Mouse (Mus musculus) MEL (cell line): Measurements from ENCODE around the gene Cracr2a. TPM values are rescaled to one million over a fixed set of nuclear protein-coding genes. Genes with fewer than 3 reads are reported as not detected.

Source experiments
- DNase-seq: peaks from one replicate; pipeline ENCODE4 v3.0.0; 2011; ENCODE audit warnings: low read depth, low spot score
- H3K27ac ChIP-seq: 2 replicates; pipeline ENCODE4 v1.5.1; 2012; ENCODE audit warnings: low read depth, mild to moderate bottlenecking, control low read depth, low read length, moderate library complexity; ENCODE audit not compliant: control insufficient read depth
- H3K27me3 ChIP-seq, 2 experiments: fragments of 150-350 bp in 1 of 2; sonication (generic) in 1 of 2; 2 replicates each; pipeline ENCODE4 v1.6.1; 2012; ENCODE audit warnings: low read length in 2 of 2, mild to moderate bottlenecking in 2 of 2, improper control_type of control experiment in 1 of 2, moderate library complexity in 1 of 2; ENCODE audit not compliant: insufficient read depth in 2 of 2, control insufficient read depth in 1 of 2
- H3K36me3 ChIP-seq, 2 experiments: 2 replicates each; pipeline ENCODE4 v1.6.1; 2012 to 2014; ENCODE audit warnings: low read length in 2 of 2, improper control_type of control experiment in 1 of 2, inconsistent platforms in 1 of 2, mild to moderate bottlenecking in 1 of 2; ENCODE audit not compliant: insufficient read depth in 2 of 2, control insufficient read depth in 1 of 2
- H3K4me1 ChIP-seq, 2 experiments: fragments of 150-350 bp in 1 of 2; sonication (generic) in 1 of 2; 2 replicates each; pipeline ENCODE4 v1.6.1; 2012; ENCODE audit warnings: low read length in 2 of 2, improper control_type of control experiment in 1 of 2, mild to moderate bottlenecking in 1 of 2; ENCODE audit not compliant: insufficient read depth in 2 of 2, control insufficient read depth in 1 of 2
- H3K4me3 ChIP-seq, 2 experiments: fragments of 150-350 bp in 1 of 2; sonication (generic) in 1 of 2; 2 replicates each; pipeline ENCODE4 v1.5.1; 2012; ENCODE audit warnings: low read depth in 2 of 2, low read length in 2 of 2, mild to moderate bottlenecking in 2 of 2, moderate library complexity in 2 of 2, control low read depth in 1 of 2, improper control_type of control experiment in 1 of 2; ENCODE audit not compliant: control insufficient read depth in 1 of 2, insufficient read depth in 1 of 2
- H3K79me2 ChIP-seq: 2 replicates; pipeline ENCODE4 v1.6.1; 2012; ENCODE audit warnings: mild to moderate bottlenecking, low read length, moderate library complexity; ENCODE audit not compliant: control insufficient read depth, poor library complexity, insufficient read depth
- H3K9ac ChIP-seq: 2 replicates; pipeline ENCODE4 v1.6.1; 2012; ENCODE audit warnings: low read depth, mild to moderate bottlenecking, control low read depth, low read length, moderate library complexity; ENCODE audit not compliant: control insufficient read depth, poor library complexity, severe bottlenecking
- H3K9me3 ChIP-seq: fragments of 150-350 bp; sonication (generic); replicated peaks from 2 replicates; pipeline ENCODE4 v1.6.1; 2012; ENCODE audit warnings: mild to moderate bottlenecking, low read length, improper control_type of control experiment, moderate library complexity; ENCODE audit not compliant: insufficient read depth
- CHD1 ChIP-seq: IDR thresholded peaks from 2 replicates; pipeline ENCODE4 v1.6.1; 2012; ENCODE audit warnings: low read depth, mild to moderate bottlenecking, inconsistent platforms, low read length, improper control_type of control experiment
- CHD2 ChIP-seq: IDR thresholded peaks from 2 replicates; pipeline ENCODE4 v1.6.1; 2011; ENCODE audit warnings: low read length, improper control_type of control experiment
- CTCF ChIP-seq, 3 experiments: IDR thresholded peaks in 2 of 3; conservative IDR thresholded peaks in 1 of 3; 2 replicates each; pipeline ENCODE4 v1.5.1; 2011 to 2012; ENCODE audit warnings: low read length in 3 of 3, low read depth in 2 of 3, mild to moderate bottlenecking in 2 of 3, improper control_type of control experiment in 1 of 3, inconsistent platforms in 1 of 3, mixed read lengths in 1 of 3, moderate library complexity in 1 of 3; ENCODE audit not compliant: control insufficient read depth in 1 of 3, insufficient read depth in 1 of 3, poor library complexity in 1 of 3, severe bottlenecking in 1 of 3
- E2F4 ChIP-seq: IDR thresholded peaks from 2 replicates; pipeline ENCODE4 v1.6.1; 2011; ENCODE audit warnings: low read depth, low read length, improper control_type of control experiment, borderline replicate concordance
- ELF1 ChIP-seq: IDR thresholded peaks from 2 replicates; pipeline ENCODE4 v1.6.1; 2014; ENCODE audit warnings: low read depth, mild to moderate bottlenecking, inconsistent platforms, low read length, improper control_type of control experiment, moderate library complexity
- GABPA ChIP-seq: IDR thresholded peaks from 2 replicates; pipeline ENCODE4 v1.6.1; 2012; ENCODE audit warnings: low read depth, mild to moderate bottlenecking, inconsistent platforms, low read length, improper control_type of control experiment, moderate library complexity
- GATA1 ChIP-seq: IDR thresholded peaks from 2 replicates; pipeline ENCODE4 v1.6.1; 2011; ENCODE audit warnings: low read depth, low read length, improper control_type of control experiment
- KAT2A ChIP-seq: conservative IDR thresholded peaks from 2 replicates; pipeline ENCODE4 v1.6.1; 2012; ENCODE audit warnings: low read depth, low read length, improper control_type of control experiment, inconsistent platforms
- MAX ChIP-seq: IDR thresholded peaks from 2 replicates; pipeline ENCODE4 v1.6.1; 2011; ENCODE audit warnings: low read length, improper control_type of control experiment
- POLR2A ChIP-seq, 2 experiments: IDR thresholded peaks; 2 replicates each; pipeline ENCODE4 v1.6.1; 2011 to 2012; ENCODE audit warnings: low read length in 2 of 2, mild to moderate bottlenecking in 2 of 2, control low read depth in 1 of 2, improper control_type of control experiment in 1 of 2, low read depth in 1 of 2, moderate library complexity in 1 of 2; ENCODE audit not compliant: control insufficient read depth in 1 of 2, insufficient read depth in 1 of 2, poor library complexity in 1 of 2
- POLR2AphosphoS5 ChIP-seq: IDR thresholded peaks from 2 replicates; pipeline ENCODE4 v1.6.1; 2012; ENCODE audit warnings: low read depth, borderline replicate concordance, mild to moderate bottlenecking, inconsistent platforms, low read length, moderate library complexity, mixed read lengths
- RAD21 ChIP-seq: IDR thresholded peaks from 2 replicates; pipeline ENCODE4 v1.6.1; 2011; ENCODE audit warnings: mild to moderate bottlenecking, low read depth, low read length, improper control_type of control experiment
- SIN3A ChIP-seq: IDR thresholded peaks from 2 replicates; pipeline ENCODE4 v1.6.1; 2012; ENCODE audit warnings: low read length, improper control_type of control experiment, inconsistent platforms
- TAL1 ChIP-seq: IDR thresholded peaks from 2 replicates; pipeline ENCODE4 v1.6.1; 2012; ENCODE audit warnings: mild to moderate bottlenecking, inconsistent platforms, low read length, moderate library complexity, mixed read lengths
- TCF12 ChIP-seq: IDR thresholded peaks from 2 replicates; pipeline ENCODE4 v1.6.1; 2014; ENCODE audit warnings: low read depth, mild to moderate bottlenecking, inconsistent platforms, low read length, improper control_type of control experiment, moderate library complexity
- UBTF ChIP-seq: IDR thresholded peaks from 2 replicates; pipeline ENCODE4 v1.6.1; 2012; ENCODE audit warnings: low read depth, mild to moderate bottlenecking, inconsistent platforms, low read length, improper control_type of control experiment, moderate library complexity, borderline replicate concordance; ENCODE audit not compliant: insufficient read depth
- USF1 ChIP-seq: IDR thresholded peaks from 2 replicates; pipeline ENCODE4 v1.6.1; 2014; ENCODE audit warnings: low read depth, mild to moderate bottlenecking, inconsistent platforms, low read length, improper control_type of control experiment, moderate library complexity
- ZMIZ1 ChIP-seq: IDR thresholded peaks from 2 replicates; pipeline ENCODE4 v1.6.1; 2012; ENCODE audit warnings: low read depth, mild to moderate bottlenecking, inconsistent platforms, low read length, improper control_type of control experiment, moderate library complexity
- ZNF384 ChIP-seq: IDR thresholded peaks from 2 replicates; pipeline ENCODE4 v1.6.1; 2012; ENCODE audit warnings: low read depth, mild to moderate bottlenecking, inconsistent platforms, low read length, improper control_type of control experiment
- polyA plus RNA-seq, 2 experiments: library from polyadenylated mRNA; stranded (reverse) in 1 of 2; unstranded in 1 of 2; fragments of >175 nt in 1 of 2; fragments of >200 nt in 1 of 2; gene quantifications; 2 replicates each; pipeline versions ENCODE4 v1.2.1 to v1.2.4; 2012; ENCODE audit warnings: low replicate concordance in 2 of 2, low read depth in 1 of 2; ENCODE audit not compliant: insufficient read length in 2 of 2, insufficient read depth in 1 of 2, missing spikeins in 1 of 2
- total RNA-seq: library from RNA; depleted of rRNA; stranded (reverse); fragments of 300-350 nt; gene quantifications from 2 replicates; pipeline ENCODE4 v1.2.3, GENCODE M21; 2012

Gene Cracr2a
- total and polyA plus RNA-seq, 3 experiments = 2.2 to 3.1 TPM; not detected in 1

GRCm38 (mm10) chr6:127663263-127663662 lies 102.1 kb downstream of the Cracr2a start:
- H3K79me2 ChIP-seq = no peaks in the 10 kb centered on the region
- H3K36me3 ChIP-seq = no peaks in the 10 kb centered on the region
- no peaks in the 10 kb centered on the region for H3K9me3 ChIP-seq
- H3K4me1 ChIP-seq = no peaks in the 10 kb centered on the region
- no peak for DNase-seq
- TF ChIP-seq TCF12 (no peak), TAL1 (no peak)
- H3K27ac ChIP-seq = no peak overlapping the region
- H3K4me3 ChIP-seq = no peak overlapping the region
- H3K27me3 ChIP-seq = no peaks in the 10 kb centered on the region
- H3K9ac ChIP-seq = no peak overlapping the region

GRCm38 (mm10) chr6:127669313-127669712 lies 108.2 kb downstream of the Cracr2a start:
- H3K4me3 ChIP-seq = no peak overlapping the region
- no peaks in the 10 kb centered on the region for H3K27me3 ChIP-seq
- no peak overlapping the region for H3K27ac ChIP-seq
- TF ChIP-seq E2F4 = no peak
- TF ChIP-seq POLR2A (IDR thresholded peaks at IDR 0.05; ENCODE audit: control insufficient read depth in 1 of 2, insufficient read depth in 1 of 2, low read depth in 1 of 2, low read length in 2 of 2, poor library complexity in 1 of 2) = no peak
- no peak for TF ChIP-seq ZNF384
- TF ChIP-seq GATA1 = no peak
- no peak for TF ChIP-seq RAD21
- TF ChIP-seq KAT2A = no peak
- TF ChIP-seq CHD2 = no peak
- no peak for TF ChIP-seq ELF1
- TF ChIP-seq UBTF = no peak
- no peak for TF ChIP-seq SIN3A
- no peak for TF ChIP-seq CHD1
- no peak for TF ChIP-seq USF1
- TF ChIP-seq ZMIZ1 = no peak
- H3K9me3 ChIP-seq = no peaks in the 10 kb centered on the region
- H3K79me2 ChIP-seq = no peaks in the 10 kb centered on the region
- H3K4me1 ChIP-seq = no peaks in the 10 kb centered on the region
- no peak overlapping the region for H3K9ac ChIP-seq
- no peaks in the 10 kb centered on the region for H3K36me3 ChIP-seq
- no peak for DNase-seq

- Histone ChIP-seq H3K36me3 (no peaks in the 10 kb centered on the region), H3K27ac (no peak overlapping the region), H3K9me3 (no peaks in the 10 kb centered on the region), H3K4me1 (no peaks in the 10 kb centered on the region), H3K9ac (no peak overlapping the region), H3K27me3 (no peaks in the 10 kb centered on the region), H3K79me2 (no peaks in the 10 kb centered on the region), H3K4me3 (no peak overlapping the region)
- TF ChIP-seq MAX (no peak), CTCF (IDR thresholded peaks at IDR 0.05 in 2 of 3, conservative IDR thresholded peaks at IDR 0.05 in 1 of 3; ENCODE audit: control insufficient read depth in 1 of 3, insufficient read depth in 1 of 3, low read depth in 2 of 3, low read length in 3 of 3, poor library complexity in 1 of 3, severe bottlenecking in 1 of 3) (no peak; a peak in 1 of 6 replicates), ZMIZ1 (no peak), GABPA (no peak), SIN3A (no peak), POLR2AphosphoS5 (no peak), GATA1 (no peak)
- no peak for DNase-seq
Observed at GRCm38 (mm10) chr6:127670031-127670430, 108.9 kb downstream of the Cracr2a start.
